Mouse (Mus musculus) thymus, postnatal 10 days (tissue): ENCODE measurements around the gene Slc30a9.

ENCODE experiments used
- DNase-seq, 2 experiments: peaks; one replicate each; pipeline ENCODE4 v3.0.0; 2021; ENCODE audit warnings: low spot score in 2 of 2

Gene Slc30a9

DNA sequence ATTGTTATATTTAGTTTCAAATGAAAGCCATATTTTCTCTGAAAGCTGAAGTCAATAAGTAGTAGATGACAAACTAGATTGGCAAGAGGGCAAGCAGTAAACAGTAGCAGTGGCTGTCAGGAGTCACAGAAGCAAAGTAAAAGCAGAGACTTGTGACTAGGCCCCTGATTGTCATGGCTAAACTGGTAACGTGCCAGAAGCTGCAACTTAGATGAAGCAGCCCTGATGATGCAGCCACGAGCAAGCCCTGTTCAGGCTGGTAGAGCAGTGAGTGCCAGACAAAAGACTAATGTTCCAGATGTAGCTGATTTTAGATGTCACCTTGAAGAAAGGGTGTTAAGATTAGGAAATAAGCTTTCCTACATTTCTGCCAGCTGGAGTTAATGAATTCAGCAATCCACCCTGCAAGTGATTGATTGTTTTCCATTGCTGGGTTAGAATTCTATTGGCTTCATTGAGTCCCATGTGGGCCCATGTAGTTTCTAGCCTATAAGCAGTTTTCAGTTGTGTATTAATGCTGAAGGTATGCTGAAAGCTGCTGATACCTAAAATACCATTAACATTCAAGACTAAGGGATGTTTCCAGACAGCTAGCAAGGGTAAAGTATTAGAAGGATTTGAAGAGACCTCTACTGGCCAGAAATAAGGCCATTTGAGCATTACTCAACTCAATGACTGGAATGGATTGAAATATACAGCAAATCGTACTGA lies 5.2 kb downstream of the Slc30a9 start:
- DNase-seq, result no peak

DNA sequence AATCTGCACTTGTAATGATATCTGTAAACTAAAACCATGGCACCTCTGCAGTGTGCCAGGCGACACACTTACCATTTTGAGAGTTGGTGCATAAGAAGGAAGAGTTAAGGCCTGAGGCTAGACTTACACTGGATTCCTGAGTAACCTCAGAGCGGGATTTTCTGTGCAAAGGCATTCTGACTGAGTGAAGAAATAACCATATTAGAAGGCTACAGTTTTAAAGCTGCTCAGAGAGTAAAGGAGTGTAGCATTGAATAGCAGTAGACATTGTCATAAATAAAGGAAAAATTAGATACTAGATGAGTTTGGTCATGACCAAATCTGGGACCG lies 5.7 kb downstream of the Slc30a9 start:
- DNase-seq, result no peak

DNA sequence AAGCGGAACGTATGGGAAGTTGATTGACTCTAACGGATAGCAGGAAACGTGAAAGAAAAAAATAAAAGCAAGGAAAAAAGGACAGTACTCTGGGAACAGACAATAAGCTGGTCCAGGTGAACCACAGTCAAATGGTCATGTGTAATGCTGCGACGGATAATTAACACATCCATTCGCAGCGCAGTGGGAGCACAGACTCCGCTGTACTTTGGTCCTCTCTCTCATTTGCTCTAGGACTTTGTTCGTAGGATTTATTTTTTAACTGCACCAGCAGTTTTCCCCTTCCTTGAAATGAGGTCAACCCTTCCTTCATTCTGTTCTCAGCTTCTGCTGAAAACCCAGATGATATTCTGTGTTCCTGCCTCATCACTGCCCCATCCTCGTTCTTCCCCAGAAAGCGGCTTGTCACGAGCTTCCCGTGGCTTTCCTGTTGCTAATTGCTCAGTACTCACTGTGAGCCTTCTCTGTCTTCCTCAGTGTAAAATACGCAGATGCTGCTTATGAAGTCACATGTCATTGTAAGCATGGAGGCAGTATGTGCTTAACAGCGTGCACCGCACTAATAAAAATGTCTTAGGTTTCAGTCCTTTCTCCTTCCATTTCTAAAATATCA lies 15.0 kb downstream of the Slc30a9 start:
- DNase-seq, result no peak

DNA sequence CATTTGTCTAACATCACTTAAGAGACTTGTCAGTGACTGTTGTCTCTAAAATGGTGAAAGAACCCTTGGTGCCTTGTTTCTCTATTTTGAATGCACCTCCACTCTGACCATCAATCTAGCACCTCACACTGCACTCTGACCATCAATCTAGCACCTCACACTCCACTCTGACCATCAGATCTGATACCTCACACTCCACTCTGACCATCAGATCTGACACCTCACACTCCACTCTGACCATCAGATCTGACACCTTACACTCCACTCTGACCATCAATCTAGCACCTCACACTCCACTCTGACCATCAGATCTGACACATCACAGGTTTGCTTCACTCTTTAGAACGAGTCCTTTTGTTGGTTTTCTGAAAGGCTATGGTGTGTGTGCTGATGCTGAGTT lies 17.3 kb downstream of the Slc30a9 start:
- DNase-seq, result no peak

DNA sequence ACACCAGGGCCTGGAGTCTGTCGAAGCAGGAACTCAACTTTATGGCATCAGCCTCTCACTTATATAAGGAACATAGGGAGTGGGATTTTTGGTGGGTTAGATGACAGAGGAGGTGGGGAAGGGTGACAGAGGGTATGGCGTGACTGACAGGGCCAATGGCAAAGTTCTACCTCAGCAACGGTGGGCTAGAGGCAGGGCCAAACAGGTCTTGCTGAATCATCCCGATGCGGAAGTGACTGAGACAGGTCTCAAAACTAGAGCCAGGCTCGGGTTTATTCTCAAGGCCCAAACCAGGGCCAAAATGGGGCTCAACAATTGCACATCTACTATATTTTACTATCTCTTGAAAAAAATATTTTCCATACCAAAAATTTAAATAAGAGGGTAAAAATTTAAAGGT lies 34.1 kb downstream of the Slc30a9 start:
- DNase-seq, result no peak

DNA sequence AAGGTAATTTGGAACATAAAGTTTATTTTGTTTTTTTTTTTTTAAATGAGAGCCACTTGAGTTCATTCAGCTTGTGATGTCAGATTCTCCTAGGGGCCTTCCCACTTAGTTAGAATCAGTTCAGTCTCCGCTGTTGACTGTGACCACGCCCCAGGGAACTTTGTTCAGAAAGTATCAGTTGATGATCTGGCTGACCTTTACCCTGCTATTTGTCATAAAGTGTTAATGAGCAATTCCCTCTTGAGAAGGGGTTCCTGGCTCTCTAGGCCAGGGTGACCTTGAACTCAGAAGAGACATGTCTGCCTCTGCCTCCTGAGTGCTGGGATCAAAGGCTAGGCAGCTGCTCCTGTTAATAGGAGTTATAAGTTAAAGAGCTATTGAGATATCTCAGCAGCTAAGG lies 40.3 kb downstream of the Slc30a9 start:
- DNase-seq, result no peak

DNA sequence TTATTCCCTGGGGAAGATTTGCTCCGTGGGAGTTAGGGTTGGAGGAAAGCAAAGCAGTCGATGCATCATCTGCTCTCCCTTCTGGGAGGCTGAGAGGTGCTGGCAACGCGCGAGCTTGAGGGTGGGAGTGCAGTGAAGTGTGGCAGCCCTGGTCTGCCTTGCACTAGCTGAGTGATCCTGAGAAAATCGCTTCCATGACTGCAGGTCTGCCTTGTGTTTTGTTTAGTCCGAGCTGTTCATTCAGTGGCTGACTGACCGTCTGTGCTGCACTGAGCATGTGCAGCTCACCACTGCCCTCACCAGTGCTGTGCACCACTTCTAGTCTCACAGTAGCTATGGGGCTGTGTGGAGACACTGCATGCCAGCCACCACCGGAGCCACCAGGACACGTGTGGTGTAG lies 42.2 kb downstream of the Slc30a9 start:
- no peak for DNase-seq

DNA sequence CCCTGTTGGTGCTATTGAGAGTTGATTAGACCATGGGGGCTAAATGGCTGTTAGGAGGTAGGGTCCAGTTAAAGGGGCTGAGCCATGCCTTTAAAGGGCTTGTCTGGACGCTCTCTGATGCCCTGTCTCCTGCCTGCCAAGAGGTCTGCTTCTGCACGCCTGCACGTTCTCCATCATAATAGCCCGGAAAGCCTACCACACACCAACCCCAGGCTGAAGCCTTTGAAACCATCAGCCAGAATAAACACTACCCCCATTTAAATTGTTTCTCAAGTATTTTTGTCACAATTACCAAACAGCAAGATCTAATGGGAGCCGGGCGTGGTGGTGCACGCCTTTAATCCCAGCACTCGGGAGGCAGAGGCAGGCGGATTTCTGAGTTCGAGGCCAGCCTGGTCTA lies 55.6 kb downstream of the Slc30a9 start:
- no peak for DNase-seq

DNA sequence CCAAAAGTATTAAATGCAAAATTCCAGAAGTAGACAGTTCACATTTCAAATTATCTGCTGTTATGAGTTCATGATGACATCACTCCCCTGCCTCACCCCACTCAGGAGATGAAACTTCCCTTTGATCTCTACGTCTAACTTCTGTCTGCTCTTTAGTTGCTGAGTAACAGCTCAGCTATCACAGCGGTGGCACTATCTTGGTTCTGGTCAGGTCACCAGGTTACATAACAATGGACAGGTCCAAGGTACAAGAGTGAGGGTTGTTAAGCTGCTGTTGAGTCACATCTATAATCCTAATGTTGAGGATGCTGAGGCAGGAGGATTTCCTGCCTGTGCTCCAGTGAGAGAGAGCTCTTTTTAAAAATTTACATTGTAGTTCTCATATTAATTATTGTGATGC lies 56.2 kb downstream of the Slc30a9 start:
- no peak for DNase-seq

DNA sequence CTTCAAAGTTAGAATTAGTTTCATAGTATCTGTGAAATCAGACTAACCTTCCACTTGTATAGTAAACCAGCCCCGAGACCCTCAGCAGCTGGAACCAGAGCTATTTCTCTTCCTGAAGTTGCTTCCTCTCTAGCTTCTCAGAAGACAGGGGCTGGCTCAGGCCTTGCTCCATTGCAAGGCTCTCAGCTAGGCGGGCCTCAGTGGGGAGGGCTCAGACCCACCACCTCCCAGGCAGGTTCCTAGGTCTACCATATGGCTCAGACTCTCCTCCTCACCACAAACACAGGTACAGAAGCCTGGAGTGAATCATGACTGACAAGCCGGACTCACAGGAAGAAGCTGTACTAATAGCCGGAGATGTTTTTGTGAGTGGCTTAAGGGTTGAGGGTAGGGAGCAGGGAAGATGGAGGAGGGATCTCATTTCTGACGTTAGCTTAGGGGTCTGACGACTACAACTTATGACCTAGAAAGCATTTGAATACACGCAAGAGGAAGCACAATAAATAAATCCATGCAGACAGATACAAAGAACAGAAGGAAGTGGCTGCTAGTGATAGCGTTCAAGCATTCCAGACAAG lies 70.4 kb downstream of the Slc30a9 start:
- DNase-seq, result no peak

DNA sequence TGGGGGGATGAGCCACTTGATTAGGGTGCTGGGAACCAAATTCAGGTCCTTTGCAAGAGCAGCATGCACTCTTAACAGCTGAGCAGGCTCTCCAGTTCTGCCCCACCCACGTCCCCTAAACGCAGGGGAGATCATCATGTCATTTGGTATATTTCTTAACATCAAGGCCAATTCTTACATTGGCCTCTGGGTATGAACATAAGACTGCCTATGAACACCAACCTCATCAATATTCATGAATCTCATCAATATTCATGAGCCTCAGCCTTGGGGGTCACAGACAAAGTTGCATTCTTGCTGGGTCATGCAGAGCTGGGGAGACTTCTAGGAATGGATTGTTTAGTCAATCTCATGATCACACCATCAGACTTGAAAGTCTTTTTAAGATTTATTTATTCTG lies 74.9 kb downstream of the Slc30a9 start:
- DNase-seq, result no peak

DNA sequence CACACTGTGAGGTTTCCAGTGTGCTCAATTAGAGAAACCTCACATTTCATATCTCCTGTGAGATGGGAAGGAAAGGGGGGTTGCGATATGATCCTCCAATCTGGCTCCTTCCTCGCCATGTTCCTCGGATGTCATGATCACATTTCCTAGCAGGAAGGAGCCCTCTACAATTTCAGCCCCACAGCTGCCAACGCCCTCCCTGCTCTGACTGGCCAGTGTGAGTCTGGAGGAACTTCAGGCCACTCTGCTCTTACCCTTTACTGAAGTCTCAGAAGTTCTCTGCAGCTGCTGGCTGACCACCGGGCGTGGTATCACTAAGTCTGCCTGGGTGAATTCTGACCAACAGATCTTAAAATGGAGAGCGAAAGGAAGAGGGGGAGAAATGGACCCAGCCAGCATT lies 75.8 kb downstream of the Slc30a9 start:
- DNase-seq, result no peak

DNA sequence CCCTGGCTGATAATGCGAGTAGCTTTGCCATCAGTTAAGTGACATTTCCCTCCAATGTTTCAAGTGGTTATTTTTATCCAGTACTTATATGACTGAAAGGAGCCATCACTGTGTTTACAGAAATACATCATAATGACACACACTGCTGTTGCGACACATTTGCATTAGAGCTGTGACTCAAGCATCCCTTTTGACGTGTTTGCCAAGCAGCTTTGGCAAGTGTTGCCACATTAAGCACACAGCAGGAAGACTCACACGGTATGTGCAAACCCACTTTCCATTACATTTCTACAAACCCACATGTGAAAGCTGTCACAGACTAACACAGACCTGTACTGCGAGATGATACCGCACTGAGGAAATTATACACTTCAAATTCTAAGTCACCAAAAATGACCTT lies 87.2 kb downstream of the Slc30a9 start:
- DNase-seq, result no peak

DNA sequence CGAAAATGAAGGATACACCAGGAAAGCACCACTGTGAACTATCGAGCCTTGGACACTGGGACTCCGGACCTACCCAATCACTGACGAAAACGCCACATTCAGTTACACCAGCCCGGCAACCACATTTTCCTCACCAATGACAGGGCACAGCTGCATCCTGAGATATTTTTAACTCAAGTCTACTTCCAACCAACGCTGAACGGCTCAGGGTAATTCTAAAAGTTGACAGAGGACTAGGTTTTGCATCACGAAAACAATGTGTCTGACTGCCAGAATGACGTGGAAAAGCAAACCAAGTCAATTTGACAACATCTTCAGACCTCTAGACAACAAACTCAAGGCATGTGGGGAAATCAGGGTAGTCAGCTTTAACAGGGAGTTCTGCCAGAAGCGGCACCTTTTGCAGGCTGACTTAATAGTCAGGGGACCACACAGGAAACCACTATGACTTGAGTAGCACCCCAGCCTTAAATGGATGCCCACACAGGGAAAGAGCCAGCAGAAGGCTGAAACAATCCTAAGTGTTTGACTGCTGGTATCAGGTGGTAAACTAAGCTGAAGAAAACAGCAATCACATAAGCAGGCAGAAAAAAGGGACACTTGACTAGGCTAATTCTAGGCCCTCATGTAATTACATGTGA lies 88.6 kb downstream of the Slc30a9 start:
- DNase-seq, result peak in 1 of 2 experiments; percentile 9

DNA sequence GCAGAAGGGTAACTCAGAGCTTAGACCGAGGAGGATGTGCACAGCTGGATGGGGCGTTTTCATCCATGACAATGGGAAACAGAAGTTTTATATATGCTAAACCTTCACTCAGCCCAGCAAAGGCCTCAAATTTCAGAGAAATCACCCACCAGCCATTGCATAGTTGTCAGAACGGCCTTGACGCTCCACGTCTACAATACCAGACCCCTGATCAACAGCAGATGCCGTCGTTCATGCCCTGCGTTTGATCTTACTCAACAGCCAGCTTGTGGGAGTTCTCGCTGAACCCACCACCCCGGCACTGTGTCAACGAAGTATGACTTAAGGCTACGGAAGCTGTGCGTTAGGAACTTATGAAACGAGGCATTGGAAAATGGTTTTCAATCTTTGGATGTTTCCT lies 90.4 kb downstream of the Slc30a9 start:
- no peak for DNase-seq

DNA sequence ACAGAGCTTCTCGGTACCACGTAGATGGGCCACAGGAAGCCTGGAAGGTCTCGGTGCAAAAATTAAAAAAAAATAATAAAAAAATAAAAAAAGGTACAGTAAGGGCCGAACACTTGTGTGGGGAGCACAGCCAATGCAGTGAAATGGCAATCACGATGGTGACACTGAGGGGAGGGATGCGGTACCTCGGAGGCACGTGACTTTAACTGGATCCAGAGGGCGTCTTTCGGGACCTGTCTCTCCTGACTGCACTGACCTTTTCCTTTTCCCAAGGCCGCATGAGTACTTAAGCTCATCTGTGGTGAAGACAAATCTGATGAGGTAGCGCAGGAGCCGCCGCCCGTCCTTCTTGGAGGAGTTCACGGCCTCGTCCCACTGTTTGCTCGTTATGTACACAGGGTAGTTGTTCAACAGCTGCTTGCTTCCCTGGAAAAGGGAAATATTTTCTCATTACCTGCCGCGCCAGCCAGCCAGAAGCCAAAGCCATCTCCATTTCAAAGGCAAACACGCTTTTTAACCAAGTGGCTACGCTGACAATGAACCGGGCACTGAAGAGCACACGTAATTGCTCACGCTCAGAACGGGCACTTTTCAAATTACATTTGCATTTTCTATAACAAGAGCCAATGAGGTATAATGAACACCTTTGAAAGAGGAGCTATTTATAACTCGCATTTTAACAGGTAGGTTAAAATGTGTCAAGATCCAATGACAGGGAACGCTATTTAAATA lies 93.3 kb downstream of the Slc30a9 start:
- no peak for DNase-seq

DNA sequence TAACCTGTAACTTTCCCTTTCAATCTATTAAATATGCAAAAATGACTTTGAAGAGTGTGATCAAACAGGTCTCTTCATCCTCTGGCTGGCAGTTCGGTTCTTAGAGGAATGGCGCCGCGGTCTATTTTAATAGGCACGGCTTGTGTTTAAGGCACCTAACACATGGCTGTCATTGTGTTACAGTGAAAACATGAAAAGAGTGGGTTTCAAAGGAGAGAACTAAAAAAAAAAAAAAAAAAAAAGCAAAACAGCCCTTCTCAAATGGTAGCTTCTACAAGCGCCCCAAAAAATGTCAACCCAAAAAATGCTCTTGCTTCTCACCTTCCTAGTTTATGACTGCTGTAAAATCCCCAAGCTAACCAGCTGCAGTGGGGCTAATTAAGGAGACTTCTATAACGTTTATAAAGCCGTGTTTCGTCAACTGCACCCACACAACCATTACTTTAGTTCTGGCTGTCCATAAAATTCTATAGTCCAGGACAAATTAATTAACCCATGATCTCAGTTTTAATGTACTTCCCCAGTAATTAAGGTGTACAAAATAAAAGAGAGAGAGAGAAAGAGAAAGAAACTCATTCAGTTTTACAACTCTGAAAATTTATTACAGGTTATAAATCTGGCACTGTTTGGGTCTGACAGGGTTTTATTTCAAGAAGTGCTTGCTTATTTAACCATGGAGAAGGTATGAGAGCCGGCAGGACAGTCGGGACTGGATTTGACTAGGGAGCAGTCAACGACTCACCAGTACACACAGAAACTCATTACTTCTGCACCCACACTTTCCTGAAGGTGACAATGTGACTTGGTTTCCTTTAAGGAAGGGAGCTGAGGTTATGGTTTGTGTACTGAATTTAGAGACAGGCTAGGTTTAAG lies 94.1 kb downstream of the Slc30a9 start:
- no peak for DNase-seq

DNA sequence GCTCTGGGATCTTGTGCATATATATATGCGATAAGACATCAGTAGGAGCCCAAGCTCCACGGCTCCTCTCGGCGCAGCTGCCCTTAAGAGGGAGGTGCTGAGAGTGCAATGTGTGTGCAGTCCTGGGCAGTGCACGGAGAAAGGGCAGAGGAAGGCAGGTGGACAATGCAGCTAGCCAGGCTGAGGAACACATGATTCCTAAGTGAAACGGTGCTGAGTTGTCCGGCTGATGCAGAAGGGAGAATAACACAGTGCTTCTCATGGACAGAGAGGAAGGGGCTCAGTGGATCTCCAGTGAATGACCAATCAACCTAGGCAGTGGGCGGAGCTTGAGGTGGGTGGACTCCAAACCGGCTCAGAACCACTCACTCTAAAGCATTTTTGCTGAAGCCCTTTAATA lies 94.9 kb downstream of the Slc30a9 start:
- no peak for DNase-seq

DNA sequence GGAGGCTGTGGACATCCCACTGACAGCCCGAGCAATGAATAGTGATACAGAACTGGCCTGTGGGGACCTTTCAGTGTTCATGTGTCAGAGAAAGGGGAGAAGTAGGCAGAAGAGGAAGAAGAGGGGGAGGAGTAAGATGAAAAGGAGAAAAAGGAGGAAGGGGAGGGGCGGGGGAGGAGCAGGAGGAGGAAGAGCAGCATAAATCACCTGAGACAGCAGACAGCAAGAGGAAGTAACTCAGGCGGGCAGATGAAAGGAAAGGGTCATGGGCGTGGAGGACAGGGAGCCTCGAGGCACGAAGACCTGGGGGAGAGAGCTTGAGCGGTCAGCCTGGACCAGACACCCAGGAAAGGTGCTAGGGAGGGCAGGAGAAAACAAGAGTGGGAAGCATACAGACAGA lies 97.6 kb downstream of the Slc30a9 start:
- DNase-seq, result peak; percentile 12 to 13

DNA sequence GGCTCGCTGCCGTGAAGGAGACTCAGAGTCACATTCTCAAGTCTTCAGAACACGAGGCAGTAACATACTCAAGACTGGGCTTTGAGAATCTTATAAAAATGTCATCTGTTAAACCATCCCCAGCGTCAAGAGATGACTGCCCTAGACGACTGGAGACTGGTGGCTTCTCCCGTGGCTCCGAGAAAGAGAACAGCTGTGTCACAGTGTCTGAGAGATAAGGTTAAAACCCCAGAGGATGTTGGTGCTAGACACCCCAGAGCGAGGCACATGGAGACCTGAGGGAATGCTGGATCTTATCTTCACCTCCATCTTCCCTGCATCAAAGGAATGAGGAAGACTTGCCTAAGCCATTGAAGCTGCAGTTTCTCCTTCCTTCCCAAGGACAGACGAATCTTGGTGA lies 98.2 kb downstream of the Slc30a9 start:
- DNase-seq, result no peak
